Mouse (Mus musculus) heart, postnatal 0 days (tissue): Measurements from ENCODE around the gene Jak3. TPM values are rescaled to one million over a fixed set of nuclear protein-coding genes. Genes with fewer than 3 reads are reported as not detected.
"Not testable (repeated sequence)": the region's sequence is repeated elsewhere in the genome, so short reads cannot be mapped to it uniquely, and the experiment has no call there.

Experiments
- ATAC-seq: fragments of 200-750 bp; cut with Nextera tagmentation; 2 replicates; pipeline ENCODE4 v1.8.0; 2017; ENCODE audit warnings: low read depth, moderate number of reproducible peaks, moderate library complexity; ENCODE audit not compliant: insufficient read depth
- DNase-seq: peaks from one replicate; pipeline ENCODE4 v3.0.0-alpha.2; 2016; ENCODE audit warnings: low spot score
- H3K27ac ChIP-seq: fragments of 300-500 bp; sonication (generic); 2 replicates; pipeline ENCODE4 v1.5.1; 2014; ENCODE audit warnings: low read depth, mild to moderate bottlenecking
- H3K27me3 ChIP-seq: fragments of 300-500 bp; sonication (generic); 2 replicates; pipeline ENCODE4 v1.6.1; 2014; ENCODE audit warnings: low read length, mixed read lengths; ENCODE audit not compliant: control insufficient read depth, insufficient read depth
- H3K36me3 ChIP-seq: fragments of 300-500 bp; sonication (generic); replicated peaks from 2 replicates; pipeline ENCODE4 v1.6.1; 2014; ENCODE audit warnings: low read length, mixed read lengths; ENCODE audit not compliant: control insufficient read depth, insufficient read depth
- H3K4me1 ChIP-seq: fragments of 300-500 bp; sonication (generic); 2 replicates; pipeline ENCODE4 v1.6.1; 2014; ENCODE audit warnings: antibody characterized with exemption; ENCODE audit not compliant: control insufficient read depth, insufficient read depth
- H3K4me2 ChIP-seq: fragments of 300-500 bp; sonication (generic); 2 replicates; pipeline ENCODE4 v1.6.1; 2014; ENCODE audit warnings: low read depth, mild to moderate bottlenecking, low read length, moderate library complexity
- H3K4me3 ChIP-seq: fragments of 300-500 bp; sonication (generic); 2 replicates; pipeline ENCODE4 v1.5.1; 2014; ENCODE audit warnings: low read depth, low read length
- H3K9ac ChIP-seq: fragments of 300-500 bp; sonication (generic); replicated peaks from 2 replicates; pipeline ENCODE4 v1.6.1; 2014; ENCODE audit warnings: low read depth, low read length, mixed read lengths
- H3K9me3 ChIP-seq: fragments of 300-500 bp; sonication (generic); replicated peaks from 2 replicates; pipeline ENCODE4 v1.6.1; 2016; ENCODE audit warnings: low read length; ENCODE audit not compliant: control insufficient read depth
- CTCF ChIP-seq: IDR thresholded peaks from 2 replicates; pipeline ENCODE4 v1.5.1; 2016; ENCODE audit warnings: antibody characterized with exemption, control low read depth, low read depth
- EP300 ChIP-seq: IDR thresholded peaks from 2 replicates; pipeline ENCODE4 v1.6.1; 2016; ENCODE audit warnings: antibody characterized with exemption, low read depth
- WGBS: fragments of 180-500 bp; shearing (Covaris S2); extraction: QIAGEN DNeasy Blood & Tissue Kit; methylation state at CpG from one replicate; pipeline ENCODE4 v1.1.7; 2014; 5-methylcytosine and 5-hydroxymethylcytosine counted together
- microRNA-seq: library from miRNA; unstranded; fragments of <30 nt; microRNA quantifications from one replicate; pipeline ENCODE4, GENCODE M21; 2016
- polyA plus RNA-seq: library from polyadenylated mRNA; unstranded; fragments of >200 nt; fragmentation: Nextera tagmentation; extraction: Ambion mirVana; gene quantifications from 2 replicates; pipeline ENCODE4 v1.2.1, GENCODE M21; 2015
- total RNA-seq: library from RNA; depleted of rRNA; stranded (reverse); fragments of >200 nt; gene quantifications from 2 replicates; pipeline ENCODE4 v1.2.3, GENCODE M21; 2014; ENCODE audit warnings: low replicate concordance; rRNA removed

The Jak3 gene
- total and polyA plus RNA-seq, 2 experiments from 2014 or later: 5.7 to 16.9 TPM

DNA sequence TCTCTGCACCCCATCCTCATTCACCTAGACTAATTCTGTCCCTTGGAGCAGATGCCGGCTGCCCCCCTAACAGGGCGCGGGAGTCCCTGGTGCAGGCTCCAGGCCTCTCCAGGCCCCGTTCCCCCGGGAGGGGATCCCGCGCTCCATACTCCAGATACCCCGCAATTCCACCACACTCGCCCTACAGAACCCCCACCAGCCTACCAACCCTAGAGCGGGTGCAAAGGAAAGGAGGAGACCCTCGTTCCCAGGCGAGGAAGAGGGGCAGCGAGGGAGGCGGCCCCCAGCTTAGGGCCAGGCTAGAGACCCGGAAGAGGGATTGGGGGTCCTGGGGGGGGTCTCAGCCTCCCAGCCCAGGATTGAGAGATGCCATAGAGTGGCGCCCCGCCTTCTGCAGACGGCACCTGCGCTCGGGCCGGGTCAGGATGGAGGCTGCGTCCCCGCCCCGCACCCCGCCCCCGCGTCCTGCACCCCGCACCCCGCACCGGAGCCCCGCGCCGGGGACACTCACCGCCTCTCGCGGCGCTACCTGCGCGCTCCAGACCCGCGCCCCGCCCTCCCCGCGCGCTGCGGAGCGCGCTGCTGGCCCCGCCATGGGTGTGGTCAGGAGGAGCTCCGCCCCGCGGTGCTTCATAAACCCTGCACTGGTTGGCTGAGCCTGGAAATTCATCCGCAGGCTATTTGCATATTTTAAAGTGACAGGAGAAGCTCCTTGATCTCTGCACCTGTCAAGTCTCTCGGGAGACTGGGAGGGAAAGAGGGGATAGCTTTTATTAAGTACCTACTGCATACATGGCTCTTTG, 49.2 kb downstream of the Jak3 start, which contains the start of gene Fcho1:
Gene Fcho1, minus strand, starts transcription at position 595 of the 803 bp plus-strand sequence.
- Histone ChIP-seq H3K27me3 (peaks cover 28% of the 10 kb centered on the region), H3K9ac (peak within 1 kb of the TSS; percentile 25; the same call in 1 of the 2 replicates), H3K27ac (no peak within 1 kb of the TSS), H3K4me2 (peak within 1 kb of the TSS; percentile 71), H3K36me3 (no peaks in the 10 kb centered on the region), H3K4me3 (peak within 1 kb of the TSS; percentile 61), H3K9me3 (no peaks in the 10 kb centered on the region), H3K4me1 (peaks cover 10% of the 10 kb centered on the region; the same call in 1 of the 2 replicates)
- ATAC-seq (peak; percentile 78), DNase-seq (peak; percentile 56)
- TF ChIP-seq EP300 (no peak), CTCF (no peak)
- 1% methylated on average over 48 of the region's 54 CpGs for WGBS

DNA sequence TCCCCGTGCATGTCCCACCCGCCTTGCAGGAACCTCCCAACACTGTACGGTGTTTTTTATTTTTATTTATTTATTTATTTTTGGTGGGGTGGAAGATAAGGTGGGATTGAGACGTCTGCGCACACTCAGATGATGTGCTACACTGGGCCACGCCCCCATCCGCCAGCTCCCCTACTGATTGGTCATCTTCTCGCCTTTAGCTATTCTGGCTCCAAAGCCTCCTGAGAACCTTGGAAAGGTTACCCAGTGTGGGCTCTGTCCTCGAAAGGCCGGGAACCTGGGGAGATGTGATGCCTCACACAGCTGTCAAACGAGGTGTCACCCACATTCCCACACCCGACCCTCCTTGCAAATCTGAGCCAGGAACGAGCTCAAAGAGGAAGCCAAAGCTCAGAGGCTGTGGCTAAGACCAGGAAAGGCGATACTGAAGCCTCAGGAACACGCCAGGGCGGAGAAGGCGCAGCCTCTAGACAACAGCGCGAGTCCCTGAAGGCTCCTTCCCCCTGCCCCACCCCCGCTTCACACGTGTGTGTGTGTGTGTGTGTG, 52.2 kb downstream of the Jak3 start:
- WGBS: 7% methylated on average over 20 of the region's 21 CpGs
- Histone ChIP-seq H3K9me3 (no peaks in the 10 kb centered on the region), H3K4me2 (peak overlapping the region; percentile 52), H3K27ac (no peak overlapping the region), H3K9ac (no peak overlapping the region), H3K27me3 (peaks cover 33% of the 10 kb centered on the region), H3K36me3 (no peaks in the 10 kb centered on the region), H3K4me3 (peak overlapping the region; percentile 31), H3K4me1 (peaks cover 10% of the 10 kb centered on the region; the same call in 1 of the 2 replicates)
- DNase-seq: no peak
- TF ChIP-seq EP300 (no peak), CTCF (no peak)
- ATAC-seq: peak; percentile 22; the same call in 1 of the 2 replicates

DNA sequence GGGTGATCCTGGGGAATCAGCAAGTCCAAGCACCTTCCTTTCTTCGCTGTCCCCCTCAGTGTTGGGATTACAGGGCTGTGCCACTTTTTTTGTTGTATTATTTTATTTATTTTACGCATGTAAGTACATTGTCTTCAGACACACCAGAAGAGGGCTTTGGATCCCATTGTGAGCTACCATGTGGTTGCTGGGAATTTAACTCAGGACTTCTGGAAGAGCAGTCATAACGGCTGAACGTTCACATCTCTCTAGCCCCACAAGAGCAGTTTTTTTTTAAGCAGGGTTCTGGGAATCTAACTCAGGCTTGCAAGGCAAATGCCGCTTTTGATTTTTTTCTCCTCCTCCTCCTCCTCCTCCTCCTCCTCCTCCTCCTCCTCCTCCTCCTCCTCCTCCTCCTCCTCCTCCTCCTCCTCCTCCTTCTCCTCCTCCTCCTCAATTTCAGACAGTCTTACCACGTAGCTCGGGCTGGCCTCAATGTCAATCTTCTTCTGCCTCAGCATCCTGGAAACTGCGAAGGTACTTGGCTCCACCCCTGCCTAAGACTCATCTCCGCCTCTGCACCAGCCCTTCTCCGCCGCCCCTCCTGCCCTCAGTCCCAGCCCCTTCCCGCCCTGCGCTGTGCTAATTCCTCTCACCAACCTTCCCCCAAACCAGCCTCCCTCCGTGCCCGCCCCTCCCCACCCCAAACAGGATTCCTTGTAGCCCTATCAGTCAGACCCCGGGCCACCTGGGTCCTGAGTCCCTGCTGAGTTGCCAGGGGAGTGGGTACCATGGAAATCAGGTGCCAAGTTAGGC, 52.9 kb downstream of the Jak3 start:
- Histone ChIP-seq H3K27me3 (peaks cover 33% of the 10 kb centered on the region), H3K9ac (no peak overlapping the region)
- no peak for ATAC-seq

DNA sequence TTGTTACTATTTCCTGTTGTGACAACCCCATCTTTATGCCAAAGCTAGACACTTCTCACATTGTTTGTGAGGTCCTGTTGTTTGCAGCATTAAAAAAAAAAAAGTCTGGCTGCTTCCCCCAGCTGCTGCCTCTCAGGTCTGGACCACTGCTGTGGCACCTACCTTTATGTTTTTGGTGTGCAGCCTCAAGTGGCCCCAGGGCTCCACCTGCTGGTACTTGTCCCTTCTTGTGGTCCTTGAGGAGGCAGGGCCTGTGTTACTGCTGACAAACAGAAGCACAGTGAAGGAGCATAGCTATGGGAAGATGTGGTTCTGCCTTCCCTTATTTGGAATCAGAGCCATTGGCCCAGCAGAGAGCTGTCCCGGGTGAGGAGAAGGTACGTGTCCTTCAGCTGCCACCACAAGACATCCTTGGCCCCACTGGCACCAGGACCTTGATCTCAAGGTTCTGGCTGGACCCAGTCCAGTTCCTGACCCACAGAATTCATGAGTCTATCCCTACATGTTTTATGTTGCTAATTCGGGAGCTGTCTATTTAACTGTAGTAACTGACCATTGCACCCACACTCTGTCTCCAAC, 55.6 kb downstream of the Jak3 start:
- H3K36me3 ChIP-seq: no peaks in the 10 kb centered on the region
- WGBS: 41% methylated on average over 3 of the region's 3 CpGs
- no peak overlapping the region for H3K27ac ChIP-seq
- TF ChIP-seq CTCF (peak; percentile 62), EP300 (no peak)
- peaks cover 11% of the 10 kb centered on the region; the same call in 1 of the 2 replicates for H3K27me3 ChIP-seq
- no peak overlapping the region for H3K4me2 ChIP-seq
- no peak overlapping the region for H3K4me3 ChIP-seq
- H3K9ac ChIP-seq: no peak overlapping the region
- ATAC-seq (no peak), DNase-seq (peak; percentile 42)
- H3K4me1 ChIP-seq: 0 out of 2 replicates have a peak, but pooled peaks cover 7% of the 10 kb centered on the region
- no peaks in the 10 kb centered on the region for H3K9me3 ChIP-seq

More for the DNA sequence above, 52.9 kb downstream of the Jak3 start:
- Histone ChIP-seq H3K36me3 (no peaks in the 10 kb centered on the region), H3K27ac (no peak overlapping the region), H3K4me3 (peak overlapping the region; percentile 31), H3K4me2 (peak overlapping the region; percentile 52), H3K9me3 (no peaks in the 10 kb centered on the region), H3K4me1 (peaks cover 10% of the 10 kb centered on the region; the same call in 1 of the 2 replicates)
- TF ChIP-seq CTCF (no peak), EP300 (no peak)
- 7% methylated on average over 16 of the region's 16 CpGs for WGBS
- DNase-seq: no peak

DNA sequence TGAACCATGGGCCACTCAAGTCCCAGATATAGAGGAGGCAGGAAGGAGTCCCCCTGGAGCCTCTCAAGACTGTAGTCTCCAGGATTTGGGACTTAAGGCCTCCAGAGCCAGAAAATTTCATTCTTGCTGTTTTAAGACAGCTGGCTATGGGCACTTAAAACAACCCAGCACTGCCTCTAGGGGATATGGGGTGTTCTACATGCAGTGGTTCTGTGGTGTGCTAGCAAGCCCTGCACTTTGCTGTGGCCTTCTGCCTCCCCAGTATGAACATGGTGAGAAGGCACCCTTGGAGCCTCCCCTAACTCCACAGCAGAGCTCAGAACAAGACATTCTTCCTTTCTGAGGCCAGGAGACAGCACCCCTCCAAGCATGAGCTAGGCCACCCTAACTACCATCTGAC, 62.2 kb downstream of the Jak3 start:
- not testable (repeated sequence) for H3K4me3 ChIP-seq, H3K4me2 ChIP-seq, H3K36me3 ChIP-seq, H3K27me3 ChIP-seq, DNase-seq, H3K4me1 ChIP-seq, H3K27ac ChIP-seq, ATAC-seq, H3K9ac ChIP-seq, H3K9me3 ChIP-seq

Small RNA genes within 50 kb of the gene (microRNA-seq; reads per million reads assigned to microRNA genes)
- gene Mir6769b: not detected

Other genes with a start within 250 kb of the Jak3 start
- gene Abhd8, start 212.6 kb upstream of the Jak3 start, total RNA-seq: 57.7 and 69.8 TPM in 2 replicates
- 32.8 and 36.6 TPM in 2 replicates for gene Abhd8, start 212.6 kb upstream of the Jak3 start, polyA plus RNA-seq
- 169 and 188 TPM in 2 replicates for gene Mrpl34, start 211.3 kb upstream of the Jak3 start, total RNA-seq
- 284 and 320 TPM in 2 replicates for gene Mrpl34, start 211.3 kb upstream of the Jak3 start, polyA plus RNA-seq
- gene Dda1, start 207.1 kb upstream of the Jak3 start, total RNA-seq: 73.5 and 89.9 TPM in 2 replicates
- gene Dda1, start 207.1 kb upstream of the Jak3 start, polyA plus RNA-seq: 62.7 and 66.4 TPM in 2 replicates
- 10.8 and 15.0 TPM in 2 replicates for gene Ano8, start 190.3 kb upstream of the Jak3 start, total RNA-seq
- gene Ano8, start 190.3 kb upstream of the Jak3 start, polyA plus RNA-seq: 0.74 and 0.93 TPM in 2 replicates
- gene Gtpbp3, start 188.2 kb upstream of the Jak3 start, total RNA-seq: 21.1 and 36.7 TPM in 2 replicates
- 10.3 and 11.3 TPM in 2 replicates for gene Gtpbp3, start 188.2 kb upstream of the Jak3 start, polyA plus RNA-seq
- 51.6 and 95.2 TPM in 2 replicates for gene Plvap, start 164.5 kb upstream of the Jak3 start, total RNA-seq
- gene Plvap, start 164.5 kb upstream of the Jak3 start, polyA plus RNA-seq: 63.4 and 64.8 TPM in 2 replicates
- 1.1 TPM in 1 of 2 replicates, not detected in the other for gene Ccdc194, start 150.6 kb upstream of the Jak3 start, total RNA-seq
- gene Ccdc194, start 150.6 kb upstream of the Jak3 start, polyA plus RNA-seq: 0.12 and 0.14 TPM in 2 replicates
- 101 and 109 TPM in 2 replicates for gene Bst2, start 138.8 kb upstream of the Jak3 start, total RNA-seq
- gene Bst2, start 138.8 kb upstream of the Jak3 start, polyA plus RNA-seq: 42.9 and 43.3 TPM in 2 replicates
- gene Mvb12a, start 133.4 kb upstream of the Jak3 start, total RNA-seq: 47.6 and 61.5 TPM in 2 replicates
- 54.4 and 55.3 TPM in 2 replicates for gene Mvb12a, start 133.4 kb upstream of the Jak3 start, polyA plus RNA-seq
- gene Tmem221, start 117.4 kb upstream of the Jak3 start, total RNA-seq: 0.08 TPM in 1 of 2 replicates, not detected in the other
- gene Tmem221, start 117.4 kb upstream of the Jak3 start, polyA plus RNA-seq: 0.23 and 0.37 TPM in 2 replicates
- gene Nxnl1, start 109.7 kb upstream of the Jak3 start, total RNA-seq: 0.50 TPM in 1 of 2 replicates, not detected in the other
- 0.12 TPM in 2 replicates for gene Nxnl1, start 109.7 kb upstream of the Jak3 start, polyA plus RNA-seq
- 68.4 and 178 TPM in 2 replicates for gene Slc27a1, start 107.4 kb upstream of the Jak3 start, total RNA-seq
- 62.1 and 68.5 TPM in 2 replicates for gene Slc27a1, start 107.4 kb upstream of the Jak3 start, polyA plus RNA-seq
- gene Pgls, start 84.1 kb upstream of the Jak3 start, total RNA-seq: 333 and 425 TPM in 2 replicates
- 210 and 212 TPM in 2 replicates for gene Pgls, start 84.1 kb upstream of the Jak3 start, polyA plus RNA-seq
- 0.04 and 12.6 TPM in 2 replicates for gene Fam129c, start 78.6 kb upstream of the Jak3 start, total RNA-seq
- 0.59 and 1.6 TPM in 2 replicates for gene Fam129c, start 78.6 kb upstream of the Jak3 start, polyA plus RNA-seq
- gene Colgalt1, start 65.3 kb upstream of the Jak3 start, total RNA-seq: 84.1 and 108 TPM in 2 replicates
- 32.7 and 35.4 TPM in 2 replicates for gene Colgalt1, start 65.3 kb upstream of the Jak3 start, polyA plus RNA-seq
- 0.57 and 1.2 TPM in 2 replicates for gene Unc13a, start 4.5 kb upstream of the Jak3 start, total RNA-seq
- gene Unc13a, start 4.5 kb upstream of the Jak3 start, polyA plus RNA-seq: 0.51 and 0.60 TPM in 2 replicates
- not detected in 2 replicates for gene Insl3, start 12.9 kb downstream of the Jak3 start, total RNA-seq
- 1.5 and 2.4 TPM in 2 replicates for gene Insl3, start 12.9 kb downstream of the Jak3 start, polyA plus RNA-seq
- 8.7 TPM in 2 replicates for gene B3gnt3, start 25.5 kb downstream of the Jak3 start, total RNA-seq
- 6.4 TPM in 2 replicates for gene B3gnt3, start 25.5 kb downstream of the Jak3 start, polyA plus RNA-seq
- 0.04 and 1.1 TPM in 2 replicates for gene Fcho1, start 49.4 kb downstream of the Jak3 start, total RNA-seq
- 0.92 and 1.4 TPM in 2 replicates for gene Fcho1, start 49.4 kb downstream of the Jak3 start, polyA plus RNA-seq
- 0.85 and 6.6 TPM in 2 replicates for gene Zfp709, start 205.7 kb downstream of the Jak3 start, total RNA-seq
- gene Zfp709, start 205.7 kb downstream of the Jak3 start, polyA plus RNA-seq: 3.6 and 3.9 TPM in 2 replicates
- gene Zfp882, start 232.3 kb downstream of the Jak3 start, total RNA-seq: 0.11 and 0.23 TPM in 2 replicates
- 1.8 TPM in 2 replicates for gene Zfp882, start 232.3 kb downstream of the Jak3 start, polyA plus RNA-seq
- gene Zfp617, start 232.3 kb downstream of the Jak3 start, total RNA-seq: 18.3 and 18.9 TPM in 2 replicates
- gene Zfp617, start 232.3 kb downstream of the Jak3 start, polyA plus RNA-seq: 20.2 and 21.9 TPM in 2 replicates